Mouse (Mus musculus) C2C12 (cell line): Measurements from ENCODE around the gene Paxx.

Source experiments
- CEBPB ChIP-seq: IDR thresholded peaks from one replicate; pipeline ENCODE4 v1.6.1; 2011; ENCODE audit warnings: low read depth, mild to moderate bottlenecking, control low read depth, moderate library complexity
- FOSL1 ChIP-seq: IDR thresholded peaks from one replicate; pipeline ENCODE4 v1.8.0; 2011; ENCODE audit warnings: mild to moderate bottlenecking, low read length; ENCODE audit not compliant: poor library complexity, insufficient read depth, severe bottlenecking

DNA sequence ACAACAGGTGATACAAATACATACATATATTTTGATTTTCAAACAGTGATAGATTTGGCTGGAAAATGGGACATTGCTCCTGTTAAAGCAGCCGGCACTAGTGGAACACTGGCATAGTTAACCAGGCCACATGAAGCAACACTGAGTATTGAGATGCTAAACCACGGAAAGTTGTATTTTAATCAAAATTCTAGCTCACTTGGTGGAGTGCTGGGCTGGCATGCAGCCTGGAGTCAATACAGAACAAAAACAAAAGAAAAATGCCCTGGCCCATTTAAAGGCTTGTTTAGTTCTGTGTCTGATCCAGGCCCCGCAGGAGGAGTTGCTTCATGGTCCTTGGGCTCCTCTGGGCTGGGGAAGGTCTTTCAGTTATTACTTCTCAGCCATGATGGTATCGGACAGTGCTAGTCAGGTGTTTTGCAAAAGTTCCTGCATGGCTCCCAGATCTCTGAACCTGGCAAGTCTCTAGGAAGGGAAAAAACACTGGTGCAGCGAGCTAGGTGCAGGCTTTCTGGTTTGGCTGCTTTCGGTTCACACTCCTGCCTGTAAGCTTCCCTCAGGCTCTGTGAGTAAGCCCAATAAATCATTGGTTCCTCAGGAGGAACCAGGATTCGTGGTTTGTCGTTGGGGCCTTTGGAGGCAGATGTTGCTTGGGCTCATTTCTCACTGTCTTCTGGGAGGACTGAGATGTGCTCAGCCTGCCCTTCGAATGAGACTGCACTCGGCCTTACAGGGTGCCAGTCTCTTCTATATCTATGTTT, 18.8 kb upstream of the Paxx start:
- no peak for TF ChIP-seq FOSL1
- no peak for TF ChIP-seq CEBPB
